Mouse (Mus musculus) stomach, embryonic 15.5 days (tissue): ENCODE data around the gene Ano6. TPM values are rescaled to one million over a fixed set of nuclear protein-coding genes. Genes with fewer than 3 reads are reported as not detected.

Experiments used
- ATAC-seq: fragments of 200-750 bp; cut with Nextera tagmentation; 2 replicates; pipeline ENCODE4 v1.8.0; 2017; ENCODE audit warnings: low read depth, moderate number of reproducible peaks, moderate TSS enrichment; ENCODE audit not compliant: insufficient read depth, low FRiP score
- H3K27ac ChIP-seq: fragments of 300-500 bp; sonication (generic); 2 replicates; pipeline ENCODE4 v1.5.1; 2015; ENCODE audit warnings: mild to moderate bottlenecking, inconsistent platforms
- H3K27me3 ChIP-seq: fragments of 300-500 bp; sonication (generic); replicated peaks from 2 replicates; pipeline ENCODE4 v1.6.1; 2015; ENCODE audit warnings: inconsistent platforms
- H3K36me3 ChIP-seq: fragments of 300-500 bp; sonication (generic); 2 replicates; pipeline ENCODE4 v1.6.1; 2015; ENCODE audit warnings: inconsistent platforms
- H3K4me1 ChIP-seq: fragments of 300-500 bp; sonication (generic); 2 replicates; pipeline ENCODE4 v1.6.1; 2015; ENCODE audit warnings: inconsistent platforms
- H3K4me2 ChIP-seq: fragments of 300-500 bp; sonication (generic); 2 replicates; pipeline ENCODE4 v1.6.1; 2015; ENCODE audit warnings: mild to moderate bottlenecking, inconsistent platforms
- H3K4me3 ChIP-seq: fragments of 300-500 bp; sonication (generic); replicated peaks from 2 replicates; pipeline ENCODE4 v1.5.1; 2015; ENCODE audit warnings: inconsistent platforms
- H3K9ac ChIP-seq: fragments of 300-500 bp; sonication (generic); 2 replicates; pipeline ENCODE4 v1.6.1; 2015; ENCODE audit warnings: inconsistent platforms
- H3K9me3 ChIP-seq: fragments of 300-500 bp; sonication (generic); 2 replicates; pipeline ENCODE4 v1.6.1; 2016; ENCODE audit warnings: inconsistent platforms
- WGBS: fragments of 180-500 bp; shearing (Covaris S2); methylation state at CpG from one replicate; pipeline ENCODE4 v1.1.7; 2015; 5-methylcytosine and 5-hydroxymethylcytosine counted together
- polyA plus RNA-seq: library from polyadenylated mRNA; unstranded; fragments of >200 nt; fragmentation: Nextera tagmentation; extraction: Ambion mirVana; gene quantifications from 2 replicates; pipeline ENCODE4 v1.2.1, GENCODE M21; 2015

Ano6 gene
- polyA plus RNA-seq, 1 experiment from 2014 or later: 37.8 TPM

DNA sequence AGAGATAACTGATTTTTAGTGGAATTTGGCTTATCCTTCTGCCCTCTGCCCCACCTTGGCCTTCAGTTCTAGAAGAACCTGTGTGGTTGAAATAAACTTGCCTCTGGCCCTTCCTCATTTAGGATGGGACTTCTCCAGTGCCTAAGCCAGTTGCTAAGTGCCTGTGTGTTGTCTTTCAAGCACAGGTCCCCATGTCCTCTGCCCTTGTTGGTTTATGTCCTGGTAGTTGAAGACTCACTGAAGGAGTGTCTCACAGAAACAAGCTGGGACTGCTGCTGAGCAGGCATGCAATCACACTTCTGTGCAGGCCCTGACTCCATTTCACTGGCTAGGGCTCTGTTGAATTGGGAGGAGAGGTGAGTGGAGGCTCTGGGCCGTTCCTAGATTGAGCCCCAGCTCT is 46.9 kb downstream of the Ano6 start:
- Histone ChIP-seq H3K4me1 (peaks cover 15% of the 10 kb centered on the region), H3K9me3 (no peaks in the 10 kb centered on the region), H3K27me3 (no peaks in the 10 kb centered on the region), H3K9ac (no peak overlapping the region), H3K36me3 (no peaks in the 10 kb centered on the region), H3K4me3 (no peak overlapping the region), H3K4me2 (no peak overlapping the region), H3K27ac (peak overlapping the region; percentile 69)
- ATAC-seq: peak; percentile 21; the same call in 1 of the 2 replicates
- WGBS: 70% methylated on average over 1 of the region's 1 CpGs

DNA sequence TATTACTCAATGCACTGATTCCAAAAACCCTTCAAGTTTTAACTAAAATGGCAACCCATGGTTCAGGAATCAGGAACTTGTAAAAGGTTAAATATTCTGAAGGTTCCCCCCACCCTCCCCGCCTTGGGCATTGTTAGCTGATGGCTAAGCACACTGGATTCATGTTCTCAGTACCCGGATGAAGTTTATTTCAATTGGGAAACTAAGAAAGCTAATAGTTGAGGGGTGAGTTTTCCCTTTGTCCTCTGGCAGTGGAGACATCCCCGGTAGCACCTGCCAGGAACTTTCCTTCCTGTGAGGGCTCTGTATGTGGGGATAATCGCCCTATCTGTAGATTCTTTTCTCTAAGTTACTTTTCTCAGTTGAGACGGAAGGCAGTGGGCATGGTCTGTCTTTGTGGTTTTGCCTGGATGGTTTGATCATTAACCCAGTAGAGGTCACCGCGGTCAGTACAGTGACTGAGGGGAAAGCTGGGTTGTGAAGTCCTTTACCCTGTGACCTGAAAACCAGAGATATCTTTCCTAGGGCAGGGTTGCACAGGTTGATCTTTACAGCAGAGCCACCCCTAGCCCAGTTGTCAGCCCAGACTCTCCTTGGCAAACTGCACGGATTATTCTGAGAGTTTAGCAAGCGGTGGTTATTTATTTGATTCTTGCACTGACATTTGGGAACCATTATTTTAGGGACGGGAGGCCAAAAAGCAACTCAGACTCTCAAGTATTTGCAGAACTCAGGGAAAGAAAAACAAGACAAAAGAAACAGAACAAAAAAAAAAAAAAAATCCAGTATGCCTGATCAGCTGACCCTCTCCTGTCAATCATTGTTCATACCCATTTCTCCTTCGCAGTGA is 47.8 kb downstream of the Ano6 start:
- Histone ChIP-seq H3K27me3 (no peaks in the 10 kb centered on the region), H3K9me3 (no peaks in the 10 kb centered on the region), H3K9ac (no peak overlapping the region), H3K27ac (peak overlapping the region; percentile 69), H3K4me3 (no peak overlapping the region), H3K4me1 (peaks cover 15% of the 10 kb centered on the region), H3K36me3 (no peaks in the 10 kb centered on the region), H3K4me2 (no peak overlapping the region)
- ATAC-seq: peak; percentile 82
- 50% methylated on average over 11 of the region's 11 CpGs for WGBS

DNA sequence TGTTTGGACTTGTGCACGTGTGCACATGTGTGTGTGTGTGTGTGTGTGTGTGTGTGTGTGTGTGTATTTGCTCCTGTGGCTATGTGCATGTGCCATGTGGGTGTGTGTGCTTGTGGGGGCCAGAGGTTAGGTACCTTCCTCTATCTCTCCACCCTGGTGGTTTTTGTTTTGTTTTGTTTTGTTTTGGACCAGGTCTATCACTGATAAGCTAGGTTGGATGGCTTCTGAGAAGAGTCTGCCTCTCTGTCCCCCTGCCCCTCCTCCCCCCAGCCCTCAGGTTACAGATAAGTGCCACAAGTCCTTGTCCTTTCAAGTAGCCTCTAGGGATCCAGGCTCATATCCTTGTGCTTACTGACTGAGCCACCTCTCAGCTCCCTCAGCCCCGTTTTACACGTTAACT is 49.1 kb downstream of the Ano6 start:
- ATAC-seq: no peak
- H3K4me2 ChIP-seq: no peak overlapping the region
- H3K27ac ChIP-seq: no peak overlapping the region
- no peaks in the 10 kb centered on the region for H3K36me3 ChIP-seq
- no peaks in the 10 kb centered on the region for H3K27me3 ChIP-seq
- no peak overlapping the region for H3K9ac ChIP-seq
- no peaks in the 10 kb centered on the region for H3K9me3 ChIP-seq
- 68% methylated on average over 3 of the region's 3 CpGs for WGBS
- H3K4me1 ChIP-seq: peaks cover 15% of the 10 kb centered on the region
- H3K4me3 ChIP-seq: no peak overlapping the region

DNA sequence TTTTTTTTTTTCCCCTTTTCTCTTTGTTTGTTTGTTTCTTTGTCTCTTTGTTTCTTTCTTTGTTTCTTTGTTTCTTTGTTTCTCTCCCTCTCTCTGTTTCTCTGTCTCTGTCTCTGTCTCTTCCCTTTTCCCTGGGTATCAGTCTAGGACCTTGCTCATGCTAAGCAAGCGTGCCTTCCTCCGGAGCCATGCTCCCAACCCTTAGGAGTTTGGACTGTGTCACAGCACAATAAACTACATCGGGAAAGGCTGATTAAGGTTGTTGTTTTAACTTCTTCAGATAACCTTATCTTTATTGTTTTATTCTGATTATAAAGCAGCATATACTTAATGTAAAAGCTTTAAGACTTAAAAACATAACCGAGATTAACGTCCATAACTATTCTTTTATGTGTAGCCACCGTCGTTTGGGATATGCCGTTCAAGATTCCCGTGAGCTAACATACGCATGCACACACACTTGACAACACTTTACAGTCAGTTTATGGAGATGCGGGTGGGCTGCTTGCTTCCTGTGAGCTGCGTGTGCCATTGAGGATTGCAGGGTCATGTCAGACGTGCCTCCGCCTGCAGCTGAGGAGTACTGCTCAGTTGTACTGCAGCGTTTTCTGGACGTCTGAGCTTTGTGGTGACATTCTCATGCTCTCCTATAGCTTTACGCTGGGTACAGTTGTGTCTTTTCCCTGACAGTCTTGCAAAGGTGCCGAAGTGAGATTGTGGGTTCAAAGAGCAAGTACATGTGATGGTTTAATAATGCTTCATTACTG is 52.7 kb downstream of the Ano6 start:
- Histone ChIP-seq H3K4me1 (0 out of 2 replicates have a peak, but pooled peaks cover 13% of the 10 kb centered on the region), H3K4me2 (no peak overlapping the region), H3K27ac (no peak overlapping the region), H3K27me3 (no peaks in the 10 kb centered on the region), H3K9me3 (no peaks in the 10 kb centered on the region), H3K9ac (no peak overlapping the region), H3K36me3 (no peaks in the 10 kb centered on the region), H3K4me3 (no peak overlapping the region)
- ATAC-seq: no peak
- 65% methylated on average over 18 of the region's 18 CpGs for WGBS

DNA sequence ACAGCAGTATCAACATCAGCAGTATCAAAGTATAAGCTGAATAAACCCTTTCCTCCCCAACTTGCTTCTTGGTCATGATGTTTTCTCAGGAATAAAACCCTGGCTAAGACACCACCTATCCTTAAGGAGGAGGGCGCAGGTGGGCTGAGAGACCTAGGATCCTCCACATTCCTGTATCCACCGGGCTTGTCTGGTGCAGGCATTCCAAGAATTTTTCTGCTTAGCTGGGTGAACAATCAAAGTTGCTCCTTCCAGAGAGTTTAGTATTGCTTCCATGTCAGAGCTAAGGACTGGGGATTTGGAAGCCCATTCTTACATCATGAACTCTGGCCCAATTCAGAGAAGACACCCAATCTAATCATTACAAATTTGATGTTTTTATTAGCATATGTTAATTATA is 53.8 kb downstream of the Ano6 start:
- H3K36me3 ChIP-seq: no peaks in the 10 kb centered on the region
- H3K4me1 ChIP-seq: 0 out of 2 replicates have a peak, but pooled peaks cover 13% of the 10 kb centered on the region
- no peaks in the 10 kb centered on the region for H3K27me3 ChIP-seq
- H3K4me3 ChIP-seq: no peak overlapping the region
- no peak overlapping the region for H3K4me2 ChIP-seq
- no peak for ATAC-seq
- no peaks in the 10 kb centered on the region for H3K9me3 ChIP-seq
- 53% methylated on average over 2 of the region's 2 CpGs for WGBS
- no peak overlapping the region for H3K9ac ChIP-seq
- no peak overlapping the region for H3K27ac ChIP-seq

DNA sequence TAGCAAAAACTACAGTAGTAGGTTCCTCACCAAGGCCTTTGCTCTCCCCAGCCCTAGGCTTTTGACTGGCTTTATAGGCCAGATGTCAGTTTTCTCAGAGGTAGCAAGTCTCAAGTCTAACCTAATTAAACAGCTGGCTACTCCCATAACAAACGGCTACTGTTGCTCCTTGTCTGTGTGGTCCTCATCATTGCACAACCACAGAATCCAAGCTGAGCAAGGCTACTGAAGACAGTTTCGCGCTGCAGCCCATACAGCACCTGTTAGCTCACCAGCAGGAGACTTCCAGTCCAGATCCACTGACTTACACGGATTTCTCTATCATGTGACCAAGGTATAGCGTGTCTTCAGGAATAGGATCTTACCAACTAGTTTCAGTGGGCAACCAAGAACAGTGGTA is 55.5 kb downstream of the Ano6 start:
- Histone ChIP-seq H3K4me3 (no peak overlapping the region), H3K27me3 (no peaks in the 10 kb centered on the region), H3K4me1 (peaks cover 20% of the 10 kb centered on the region; the same call in 1 of the 2 replicates), H3K27ac (no peak overlapping the region), H3K4me2 (no peak overlapping the region), H3K9ac (no peak overlapping the region), H3K9me3 (no peaks in the 10 kb centered on the region), H3K36me3 (no peaks in the 10 kb centered on the region)
- WGBS: 74% methylated on average over 5 of the region's 5 CpGs
- ATAC-seq: peak; percentile 55; the same call in 1 of the 2 replicates

DNA sequence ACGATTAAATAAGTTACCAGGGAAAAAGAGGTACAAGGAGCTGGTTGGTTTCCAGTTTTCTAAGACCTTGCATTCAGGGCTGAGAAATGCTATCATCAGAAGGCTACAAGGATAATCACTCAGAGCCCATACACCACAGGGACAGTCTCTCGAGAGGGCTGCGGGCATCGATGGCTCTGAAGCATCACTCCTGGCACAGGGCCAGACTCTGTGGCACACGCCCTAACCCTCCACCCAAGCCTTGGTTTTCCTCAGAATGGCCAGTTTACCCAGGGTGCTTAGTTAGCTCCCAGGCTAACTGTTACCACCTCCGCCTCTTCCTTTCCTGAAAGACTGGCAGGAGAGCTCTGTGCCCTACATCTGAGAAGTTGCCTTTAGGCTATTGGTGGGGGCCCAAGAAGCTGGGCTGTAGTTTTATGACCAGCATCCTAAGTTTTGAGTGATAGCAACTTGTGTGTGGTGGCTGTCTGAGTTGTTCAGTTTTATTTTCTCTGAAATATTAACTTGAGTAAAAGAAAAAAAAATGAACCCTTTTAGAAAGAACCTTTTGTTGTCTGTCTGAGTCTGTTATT is 57.9 kb downstream of the Ano6 start:
- Histone ChIP-seq H3K9me3 (no peaks in the 10 kb centered on the region), H3K9ac (no peak overlapping the region), H3K27ac (0 out of 2 replicates have a peak overlapping the region, but pooled peaks have one; percentile 26), H3K27me3 (no peaks in the 10 kb centered on the region), H3K36me3 (no peaks in the 10 kb centered on the region), H3K4me1 (peaks cover 20% of the 10 kb centered on the region; the same call in 1 of the 2 replicates), H3K4me2 (no peak overlapping the region; the same call in 1 of the 2 replicates), H3K4me3 (no peak overlapping the region)
- WGBS: 63% methylated on average over 6 of the region's 6 CpGs
- 0 out of 2 replicates have a peak, but pooled peaks have one; percentile 29 for ATAC-seq

DNA sequence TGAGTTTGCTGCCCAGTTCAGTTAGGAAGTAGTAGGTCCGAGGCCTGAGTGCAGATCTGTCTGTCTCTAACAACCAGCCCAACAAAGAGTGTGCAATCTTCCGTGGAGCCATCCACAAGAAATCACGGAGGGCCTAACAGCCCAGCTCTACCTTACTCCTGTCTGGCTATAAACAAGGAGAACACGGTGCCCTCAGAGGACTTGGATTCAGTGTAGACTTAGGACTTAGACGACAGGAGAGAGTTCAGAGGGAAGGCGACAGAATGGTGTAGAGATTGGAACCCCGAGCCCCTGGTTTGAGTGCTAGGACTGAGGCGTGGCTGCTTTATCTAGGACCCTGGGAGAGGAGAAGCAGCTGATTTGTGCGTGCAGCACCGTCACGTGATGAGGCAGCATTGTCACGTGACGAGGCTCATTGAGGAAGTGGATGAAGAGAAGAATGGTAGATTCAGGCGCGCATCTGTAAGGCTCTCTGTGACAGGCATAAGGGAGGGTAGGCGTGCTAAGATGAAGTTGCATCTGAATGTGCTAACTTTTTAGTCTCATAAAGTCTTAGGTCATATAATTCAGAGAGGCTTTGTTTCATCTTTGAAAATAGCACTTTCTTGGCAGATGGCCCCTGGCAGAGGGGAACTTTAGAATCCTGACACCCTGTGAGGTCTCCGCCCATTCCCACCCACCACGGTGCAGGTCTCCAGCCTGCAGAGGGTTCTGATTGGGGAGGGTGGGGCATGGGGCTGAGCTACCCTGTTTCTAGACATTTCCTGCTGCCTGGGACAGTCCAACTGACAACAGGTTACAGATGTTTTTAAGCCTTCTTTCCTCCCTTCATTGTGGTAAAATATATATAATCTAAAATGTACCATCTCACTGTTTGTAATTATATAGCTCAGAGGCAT is 59.1 kb downstream of the Ano6 start:
- Histone ChIP-seq H3K36me3 (no peaks in the 10 kb centered on the region), H3K4me1 (peaks cover 20% of the 10 kb centered on the region; the same call in 1 of the 2 replicates), H3K4me2 (no peak overlapping the region), H3K4me3 (no peak overlapping the region), H3K9me3 (no peaks in the 10 kb centered on the region), H3K9ac (no peak overlapping the region), H3K27ac (no peak overlapping the region), H3K27me3 (no peaks in the 10 kb centered on the region)
- no peak for ATAC-seq
- 64% methylated on average over 18 of the region's 18 CpGs for WGBS

DNA sequence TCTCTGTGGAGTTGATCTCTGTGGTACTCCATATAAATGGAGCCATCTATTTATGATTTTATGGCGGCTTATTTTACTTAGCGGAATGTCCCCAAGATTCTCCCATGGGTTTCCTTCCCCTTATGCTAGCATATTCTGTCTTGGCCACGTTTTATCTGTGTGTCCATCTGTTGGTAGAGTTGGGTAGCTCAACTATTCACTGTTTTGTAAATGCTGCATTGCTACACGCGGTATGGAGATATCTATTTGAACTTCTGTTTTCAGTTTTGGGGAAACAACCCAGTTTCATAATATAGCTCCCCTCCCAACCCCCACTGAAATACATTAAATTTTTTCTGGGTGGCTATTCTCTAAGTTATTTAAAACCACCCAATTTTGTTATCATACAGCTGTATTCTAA is 59.9 kb downstream of the Ano6 start:
- no peaks in the 10 kb centered on the region for H3K36me3 ChIP-seq
- no peak for ATAC-seq
- H3K4me3 ChIP-seq: no peak overlapping the region
- H3K4me1 ChIP-seq: peaks cover 20% of the 10 kb centered on the region; the same call in 1 of the 2 replicates
- H3K27me3 ChIP-seq: no peaks in the 10 kb centered on the region
- H3K4me2 ChIP-seq: no peak overlapping the region
- WGBS: 82% methylated on average over 5 of the region's 5 CpGs
- no peaks in the 10 kb centered on the region for H3K9me3 ChIP-seq
- no peak overlapping the region for H3K9ac ChIP-seq
- no peak overlapping the region for H3K27ac ChIP-seq

DNA sequence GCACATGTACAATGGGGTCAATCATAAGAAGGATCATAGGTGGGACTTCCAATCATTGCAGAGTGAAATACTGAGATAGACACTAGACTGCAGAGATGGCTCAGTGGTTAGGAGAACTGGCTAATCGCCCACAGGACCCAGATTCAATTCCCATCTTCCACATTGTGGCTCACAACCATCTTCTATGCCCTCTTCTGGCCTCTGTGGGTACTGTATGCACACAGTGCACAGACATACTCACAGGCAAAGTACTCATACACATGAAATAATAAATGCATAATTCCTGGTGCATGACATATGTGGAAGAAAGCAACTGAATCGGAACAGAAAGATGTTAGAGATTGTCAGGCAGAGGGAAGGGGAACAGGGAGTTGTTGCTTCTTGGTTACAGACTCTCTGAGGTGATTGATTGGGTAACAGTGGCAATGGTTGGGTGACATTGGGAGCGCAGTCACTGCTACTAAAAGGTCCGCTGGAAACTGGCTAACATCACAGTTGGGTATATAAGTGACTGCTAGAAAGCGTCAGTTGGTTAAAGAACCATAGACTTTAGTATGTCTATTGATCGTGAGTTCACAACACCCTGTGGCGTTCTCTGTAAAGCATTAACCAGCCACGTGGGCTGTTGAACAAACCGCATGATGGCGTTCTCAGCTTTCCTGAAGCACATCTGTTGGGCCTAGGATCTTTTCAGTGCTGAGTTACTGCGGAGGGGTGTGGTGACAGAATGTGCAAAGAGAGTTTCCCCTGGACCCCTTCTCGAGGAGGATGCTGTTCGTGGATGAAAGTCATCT is 64.6 kb downstream of the Ano6 start:
- no peak overlapping the region for H3K4me2 ChIP-seq
- no peak overlapping the region for H3K9ac ChIP-seq
- 80% methylated on average over 13 of the region's 13 CpGs for WGBS
- H3K4me1 ChIP-seq: peaks cover 9% of the 10 kb centered on the region; the same call in 1 of the 2 replicates
- H3K27ac ChIP-seq: peak overlapping the region; percentile 28; the same call in 1 of the 2 replicates
- H3K36me3 ChIP-seq: no peaks in the 10 kb centered on the region
- H3K9me3 ChIP-seq: no peaks in the 10 kb centered on the region
- H3K27me3 ChIP-seq: no peaks in the 10 kb centered on the region
- no peak; the same call in 1 of the 2 replicates for ATAC-seq
- H3K4me3 ChIP-seq: no peak overlapping the region
